Mouse (Mus musculus) cerebellum, adult 11 months (tissue): ENCODE results near the gene Dip2b.

ENCODE experiments used
- DNase-seq: peaks from one replicate; pipeline ENCODE4 v3.0.0; 2022

The Dip2b gene

DNA sequence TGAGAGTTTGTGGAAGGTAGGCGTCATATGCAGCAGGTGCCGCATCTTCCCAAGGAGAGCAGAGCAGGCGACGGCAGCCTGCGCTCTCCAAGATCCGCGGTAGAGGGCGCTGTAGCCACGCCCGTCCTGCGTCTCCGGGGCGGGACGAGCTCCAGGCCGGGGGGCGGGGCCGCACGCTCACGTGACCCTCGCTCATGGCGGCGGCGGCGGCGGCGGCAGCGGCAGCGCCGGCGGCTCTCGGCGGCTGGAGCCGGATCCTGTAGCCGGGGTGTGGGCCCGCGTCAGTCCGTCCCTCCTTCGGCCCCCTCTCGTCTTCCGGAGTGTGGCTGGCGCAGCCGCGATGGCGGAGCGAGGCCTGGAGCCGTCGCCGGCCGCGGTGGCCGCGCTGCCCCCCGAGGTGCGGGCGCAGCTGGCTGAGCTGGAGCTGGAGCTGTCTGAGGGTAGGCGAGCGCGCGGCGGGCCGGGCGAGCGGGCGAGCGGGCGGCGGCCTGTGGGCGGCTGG is at the start of gene Dip2b:
Gene Dip2b (plus strand): TSS at position 195 of the 502 bp plus-strand sequence.
- DNase-seq, result peak; percentile 97

- DNase-seq, result no peak
Observed at GRCm38 (mm10) chr15:99993100-99993499, 45.4 kb upstream of the Dip2b start.

DNA sequence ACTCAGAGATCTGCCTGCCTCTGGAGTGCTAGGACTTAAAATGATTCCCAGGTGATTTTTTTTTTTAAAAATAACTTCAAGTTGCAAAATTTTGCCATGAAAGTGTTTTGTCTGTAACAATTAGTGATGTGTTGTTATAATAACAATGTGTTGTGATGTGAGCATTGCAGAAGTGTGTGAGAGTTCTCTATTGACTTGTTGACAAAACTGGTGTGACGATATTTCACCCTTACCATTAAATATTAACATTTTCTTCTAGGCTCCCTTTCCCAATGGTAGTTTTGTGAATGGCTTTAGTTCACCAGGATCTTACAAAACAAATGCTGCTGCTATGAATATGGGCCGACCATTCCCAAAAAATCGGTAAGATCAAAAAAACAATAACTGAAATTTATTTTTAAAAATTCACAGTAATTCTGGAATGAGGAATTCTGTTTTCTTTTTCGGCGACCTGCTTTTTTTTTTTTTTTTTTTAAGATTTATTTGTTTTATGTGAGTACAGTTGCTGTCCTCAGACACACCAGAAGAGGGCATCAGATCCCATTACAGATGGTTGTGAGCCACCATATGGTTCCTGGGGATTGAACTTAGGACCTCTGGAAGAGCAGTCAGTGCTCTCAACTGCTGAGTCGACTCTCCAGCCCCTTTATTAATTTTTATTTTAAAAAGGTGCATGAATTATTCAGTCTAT is 41.2 kb upstream of the Dip2b start:
- DNase-seq, result no peak

- DNase-seq, result no peak
Observed at GRCm38 (mm10) chr15:99999390-99999789, 39.1 kb upstream of the Dip2b start.

GRCm38 (mm10) chr15:100004677-100005273 is 33.7 kb upstream of the Dip2b start:
- DNase-seq, result no peak

GRCm38 (mm10) chr15:100006180-100006579 is 32.3 kb upstream of the Dip2b start:
- DNase-seq, result no peak

DNA sequence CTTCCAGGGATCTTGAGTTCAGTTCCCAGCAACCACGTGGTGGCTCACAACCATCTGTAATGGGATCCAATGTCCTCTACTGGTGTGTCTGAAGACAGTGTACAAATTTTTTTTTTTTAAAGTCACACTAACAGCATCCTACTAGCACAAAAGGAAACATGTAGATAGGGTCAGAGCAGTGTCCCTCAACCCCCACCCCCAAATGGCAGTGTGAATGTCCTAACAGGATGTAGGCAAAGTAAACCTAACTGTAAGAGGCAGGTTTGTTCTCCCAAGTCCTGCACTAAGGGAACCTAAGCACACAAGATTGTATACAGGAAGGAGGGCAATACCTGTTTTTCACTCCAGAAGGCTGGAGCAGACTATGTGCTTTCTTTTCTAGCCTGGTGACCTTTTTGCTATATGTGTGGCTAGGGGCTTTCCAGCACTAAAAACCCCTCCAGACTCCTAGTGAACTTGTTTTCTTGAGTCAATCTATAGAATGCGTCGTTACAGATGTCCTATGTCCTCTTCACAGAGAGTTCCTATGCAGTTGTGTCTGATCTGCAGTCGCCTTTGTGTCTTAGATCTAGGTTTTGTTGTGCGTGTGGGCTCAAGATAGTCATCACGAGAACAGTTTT is 20.1 kb upstream of the Dip2b start:
- DNase-seq, result no peak

DNA sequence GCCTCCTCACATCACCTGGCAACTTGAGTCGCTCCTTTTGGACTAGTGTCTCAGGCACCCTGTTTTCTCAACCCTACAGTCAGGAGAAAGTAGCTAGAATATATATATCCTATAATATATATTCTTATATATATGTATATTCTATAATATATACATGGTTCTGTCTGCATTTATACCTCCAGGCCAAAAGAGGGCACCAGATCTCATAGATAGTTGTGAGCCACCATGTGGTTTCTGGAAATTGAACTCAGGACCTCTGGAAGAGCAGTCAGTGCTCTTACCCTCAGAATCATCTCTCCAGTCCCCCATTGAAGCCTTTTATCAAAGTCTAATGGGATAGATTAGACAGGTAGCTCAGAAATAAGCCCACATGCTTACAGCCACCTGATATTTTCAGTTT is 17.3 kb upstream of the Dip2b start:
- DNase-seq, result no peak

DNA sequence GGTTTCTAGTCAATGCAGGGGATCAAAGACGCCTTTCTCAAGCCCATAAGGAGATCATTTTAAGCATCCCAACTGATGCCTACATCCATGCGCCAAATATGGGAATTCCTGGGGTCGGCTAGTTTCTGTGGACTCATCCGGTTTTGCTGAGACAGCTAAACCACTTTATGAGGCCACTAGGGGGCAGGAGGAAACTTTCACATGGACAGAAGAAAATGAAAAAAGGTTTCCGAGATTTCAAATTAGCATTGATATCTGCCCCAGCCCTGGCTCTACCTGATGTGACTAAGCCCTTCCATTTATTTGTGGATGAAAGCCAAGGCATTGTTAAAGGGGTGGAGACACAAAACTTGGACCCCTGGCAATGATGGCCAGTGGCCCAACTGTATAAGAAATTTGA is 15.5 kb upstream of the Dip2b start:
- DNase-seq, result peak; percentile 27

- no peak for DNase-seq
Observed at GRCm38 (mm10) chr15:100025076-100025834, 13.2 kb upstream of the Dip2b start.

GRCm38 (mm10) chr15:100028133-100028532 is 10.3 kb upstream of the Dip2b start:
- DNase-seq, result no peak

GRCm38 (mm10) chr15:100029497-100029896 is 9.0 kb upstream of the Dip2b start:
- no peak for DNase-seq

DNA sequence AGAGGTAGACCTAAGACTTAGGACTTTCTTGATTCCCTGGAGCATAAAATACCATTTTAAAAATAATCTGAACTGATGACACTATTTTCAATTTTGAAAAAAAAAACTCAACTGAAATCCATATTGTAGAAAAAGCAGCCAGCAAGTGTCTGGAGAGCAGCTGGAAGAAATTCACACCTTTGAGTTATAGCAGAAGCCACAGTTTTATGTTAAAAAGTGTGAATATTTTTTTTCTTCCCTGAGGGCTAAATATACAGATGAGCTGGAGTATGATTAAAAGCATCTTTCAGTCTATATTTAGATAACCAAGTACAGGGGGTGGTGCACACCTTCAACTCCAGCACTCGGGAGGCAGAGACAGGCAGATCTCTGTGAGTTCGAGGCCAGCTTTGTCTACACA is 8.6 kb upstream of the Dip2b start:
- DNase-seq, result no peak

DNA sequence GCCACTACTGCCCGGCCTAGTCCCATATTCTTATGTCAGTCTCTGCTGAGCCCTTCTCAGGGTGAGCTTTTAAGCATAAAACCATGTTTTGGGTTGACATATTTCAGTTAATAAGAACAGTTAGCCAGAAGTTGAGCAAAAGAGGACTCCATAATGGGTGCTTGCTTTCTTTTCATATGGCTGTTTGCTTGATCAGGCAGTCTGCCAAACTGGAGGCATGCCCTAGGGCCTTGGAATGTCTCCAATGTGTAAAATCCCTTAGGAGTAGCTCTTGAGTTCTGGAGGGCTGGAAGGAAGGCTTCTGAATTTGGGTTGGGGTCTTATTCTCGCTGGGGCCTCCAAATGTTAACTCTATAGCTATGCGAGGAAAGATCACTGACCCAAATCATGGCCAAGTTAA is 5.9 kb upstream of the Dip2b start:
- no peak for DNase-seq

GRCm38 (mm10) chr15:100039001-100039701 is 687 bp downstream of the Dip2b start:
- peak; percentile 40 for DNase-seq

DNA sequence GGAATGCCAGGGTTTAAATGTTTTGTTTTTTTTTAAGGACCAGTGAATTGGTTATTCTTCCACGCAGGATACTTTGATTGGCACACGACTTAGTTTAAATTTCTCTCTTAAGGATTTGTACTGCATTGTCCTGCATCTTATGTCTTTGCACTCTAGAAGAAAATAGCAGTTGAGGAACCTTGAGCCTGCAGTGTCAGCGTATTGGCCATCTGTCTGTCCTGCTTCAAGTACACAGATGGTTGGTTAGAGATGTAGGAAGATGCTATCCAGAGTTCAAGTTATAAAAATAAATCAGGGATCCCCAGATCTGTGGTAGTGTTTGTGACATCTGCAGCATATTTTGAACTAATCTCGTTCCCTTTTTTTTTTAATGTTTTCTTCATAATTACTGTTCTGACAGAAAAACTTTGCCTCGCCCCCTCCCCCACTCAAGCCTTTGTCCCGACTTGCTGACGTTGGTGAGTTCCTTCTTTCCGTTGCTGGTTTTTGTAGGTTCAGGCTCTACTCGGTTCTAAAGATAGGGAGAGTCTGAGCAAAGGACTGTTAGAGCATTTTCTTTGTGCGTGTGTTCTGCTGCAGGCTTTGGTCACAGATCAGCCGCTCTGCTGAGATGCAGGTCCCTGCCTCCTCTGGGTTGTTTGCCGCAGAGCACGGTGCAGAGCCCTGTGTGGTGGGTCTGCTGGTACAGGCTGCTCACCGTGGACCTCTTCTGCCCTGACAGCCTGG is 2.2 kb downstream of the Dip2b start:
- DNase-seq, result no peak

- DNase-seq, result peak; percentile 31
Observed at GRCm38 (mm10) chr15:100041267-100042047, 3.0 kb downstream of the Dip2b start.

DNA sequence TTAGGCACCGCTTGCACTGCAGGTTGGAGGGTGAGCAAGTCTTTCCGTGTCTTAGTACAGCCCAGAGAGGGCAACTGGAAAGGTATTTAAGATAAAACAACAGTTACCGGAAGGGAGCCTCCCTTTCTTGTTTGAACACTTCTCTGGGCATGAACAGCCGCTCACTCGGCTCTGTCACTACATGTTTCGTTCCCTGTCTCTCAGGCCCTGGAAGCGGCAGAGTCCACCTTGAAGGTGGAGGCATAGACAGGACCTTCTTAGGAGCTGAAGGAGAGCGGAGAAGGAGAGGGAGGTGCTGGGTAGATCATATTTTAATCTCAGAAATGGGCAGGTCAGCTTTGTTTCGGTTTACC is 3.6 kb downstream of the Dip2b start:
- DNase-seq, result no peak

DNA sequence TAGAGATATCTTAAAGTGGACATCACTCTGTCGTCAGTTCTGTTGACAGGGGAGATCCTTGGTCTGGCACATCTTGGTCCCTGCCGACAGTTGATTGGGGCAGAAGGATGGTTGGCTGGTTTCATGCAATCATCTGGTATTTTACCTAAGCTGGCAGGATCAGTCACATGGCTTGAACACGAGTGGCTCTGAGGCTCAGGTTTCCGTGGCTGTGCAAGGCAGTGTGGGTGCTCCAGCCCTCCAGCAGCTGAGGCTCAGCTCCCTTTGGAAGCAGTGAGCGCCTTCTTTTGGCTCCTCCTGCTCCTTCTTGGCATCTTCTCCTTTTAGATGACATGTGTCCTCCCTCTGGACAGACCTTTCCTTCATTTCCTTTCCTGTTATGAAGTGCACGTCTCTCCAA is 7.1 kb downstream of the Dip2b start:
- no peak for DNase-seq

DNA sequence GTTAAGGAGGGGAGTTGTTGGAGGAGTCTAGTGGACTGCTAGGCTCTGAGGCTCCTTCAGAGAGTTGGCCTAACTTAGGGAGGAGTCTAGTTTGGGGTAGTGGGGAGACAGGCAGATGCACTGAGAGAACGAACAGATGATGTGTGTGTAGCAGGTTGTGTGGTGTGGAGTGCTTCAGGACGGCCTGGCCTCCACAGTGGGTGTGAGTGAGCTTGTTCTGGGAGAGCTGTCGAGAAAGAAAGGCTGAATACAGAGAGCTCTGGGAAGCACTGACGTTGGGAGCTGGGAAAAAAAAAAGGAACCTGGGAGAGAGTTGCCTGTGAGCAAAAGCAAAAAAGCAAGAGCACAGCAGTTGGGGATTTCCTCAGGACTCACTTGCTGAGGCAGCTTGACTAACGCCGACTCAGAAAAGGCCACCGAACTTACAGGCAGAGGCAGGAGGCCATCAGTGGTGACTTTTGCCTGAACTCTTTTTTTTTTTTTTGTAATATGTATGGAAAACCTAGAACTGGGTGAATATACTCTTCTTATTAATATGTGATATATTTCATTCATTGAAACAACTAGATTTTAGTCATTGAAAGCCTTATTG is 11.1 kb downstream of the Dip2b start:
- DNase-seq, result no peak

GRCm38 (mm10) chr15:100050940-100051339 is 12.5 kb downstream of the Dip2b start:
- DNase-seq, result no peak
